Mouse (Mus musculus) c-Kit-positive CD71-negative TER-119-negative erythroid progenitor cells, embryonic 14.5 days (primary cell): ENCODE data around the gene Hacd3.
"Not testable (repeated sequence)": the region's sequence is repeated elsewhere in the genome, so short reads cannot be mapped to it uniquely, and the experiment has no call there.

Source experiments
- DNase-seq: peaks from one replicate; pipeline ENCODE4 v3.0.0-alpha.2; 2013; ENCODE audit warnings: low read depth

Gene Hacd3

DNA sequence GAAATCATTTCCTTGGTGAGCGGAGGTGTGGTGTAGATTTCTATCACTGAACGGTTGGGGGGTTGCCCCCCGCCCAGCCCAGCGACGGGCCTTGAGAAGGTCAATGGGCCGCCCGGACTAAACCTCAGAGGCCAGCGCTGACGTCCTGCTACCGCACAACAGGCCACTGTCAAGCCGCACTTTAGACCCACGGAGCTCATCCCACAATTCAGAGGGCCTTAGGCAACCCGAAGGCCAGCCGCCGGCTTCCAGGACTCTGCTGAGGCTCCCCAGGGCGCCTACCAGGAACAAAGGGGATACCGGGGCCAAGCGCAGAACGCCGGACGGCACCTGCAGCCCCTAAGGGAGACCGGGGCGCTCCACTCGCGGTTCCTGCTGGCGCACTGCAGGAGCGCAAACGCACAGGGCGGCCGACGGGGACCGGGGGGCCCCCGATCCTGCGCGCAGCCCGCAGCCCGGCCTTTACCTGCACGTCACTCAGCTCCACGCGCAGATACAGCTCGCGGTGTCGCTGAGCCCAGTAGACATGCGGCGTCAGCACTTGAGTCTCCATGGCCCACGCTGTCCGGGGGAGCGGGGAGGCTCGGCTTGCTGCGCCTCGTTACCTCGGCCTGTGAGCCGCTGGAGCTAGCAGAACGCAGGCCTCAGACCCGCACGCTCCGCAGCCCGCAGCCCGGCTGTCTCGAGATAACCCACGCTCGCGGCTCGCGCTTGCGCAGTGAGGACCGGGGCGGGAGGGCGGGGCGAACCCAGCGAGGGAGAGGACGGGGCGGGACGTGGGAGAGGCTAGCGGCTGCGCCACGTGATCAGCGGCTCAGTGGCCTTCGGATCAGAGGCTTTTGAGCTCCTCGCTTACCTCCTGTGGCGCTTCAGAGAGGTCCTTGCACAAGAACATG lies at the start of gene Hacd3:
Gene Hacd3, minus strand, starts transcription at position 703 of the 896 bp plus-strand sequence.
- peak; percentile 70 for DNase-seq

DNA sequence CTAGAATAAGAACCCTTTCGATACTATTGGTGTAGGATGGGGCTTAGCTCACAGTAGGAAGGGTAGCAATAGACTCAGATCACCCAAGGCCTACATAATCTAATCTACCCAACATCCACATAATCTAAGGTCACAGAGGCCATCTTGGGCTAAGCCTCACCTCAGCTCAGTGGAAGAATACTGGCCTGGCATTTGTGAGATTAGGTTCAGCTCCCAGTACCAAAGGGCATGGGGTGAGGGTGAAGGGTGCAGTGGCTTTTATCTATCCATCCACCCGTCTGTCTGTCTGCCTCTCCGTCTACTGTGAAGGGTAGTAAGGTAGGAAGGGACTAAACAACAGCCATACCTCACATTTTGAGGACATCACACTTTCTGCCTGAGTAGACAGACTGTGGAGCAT lies 49.1 kb upstream of the Hacd3 start:
- no peak for DNase-seq

DNA sequence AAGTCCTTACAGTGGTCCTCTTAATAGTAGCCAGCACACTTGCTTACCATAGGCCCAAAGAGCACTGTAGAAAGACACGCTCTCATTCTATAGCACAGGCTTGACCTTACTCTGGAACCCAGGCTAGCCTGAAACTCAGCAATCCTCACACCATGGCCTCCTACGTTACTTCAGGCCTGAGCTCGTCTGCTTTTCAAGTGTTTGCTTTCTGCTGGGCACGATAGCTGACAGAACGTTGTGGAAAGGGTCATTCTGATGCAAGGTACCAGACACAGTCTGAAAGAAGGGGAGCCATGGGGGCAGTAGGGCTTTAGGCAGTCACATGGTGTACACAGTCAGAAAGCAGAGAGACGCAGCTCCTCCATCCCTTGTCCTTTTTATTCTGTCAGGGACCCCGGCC lies 42.8 kb upstream of the Hacd3 start:
- no peak for DNase-seq

DNA sequence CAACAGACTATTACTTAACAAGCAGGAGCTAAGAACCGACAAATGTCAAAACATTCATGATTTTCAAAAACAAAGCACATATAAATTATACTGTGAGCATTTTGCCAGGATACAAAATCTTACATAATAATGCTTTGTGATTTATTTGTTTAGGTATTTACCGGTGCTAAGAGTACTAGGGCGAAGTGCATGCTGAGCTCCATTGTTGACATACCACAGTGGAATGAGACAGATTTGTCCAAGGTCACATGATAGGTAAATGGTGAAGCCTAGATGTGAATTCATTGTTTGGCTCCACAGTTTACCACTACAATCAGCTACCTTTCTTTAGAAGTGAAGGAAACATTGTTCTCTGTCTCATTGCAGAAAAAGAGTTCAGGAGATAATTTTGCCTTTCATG lies 29.5 kb upstream of the Hacd3 start:
- no peak for DNase-seq

DNA sequence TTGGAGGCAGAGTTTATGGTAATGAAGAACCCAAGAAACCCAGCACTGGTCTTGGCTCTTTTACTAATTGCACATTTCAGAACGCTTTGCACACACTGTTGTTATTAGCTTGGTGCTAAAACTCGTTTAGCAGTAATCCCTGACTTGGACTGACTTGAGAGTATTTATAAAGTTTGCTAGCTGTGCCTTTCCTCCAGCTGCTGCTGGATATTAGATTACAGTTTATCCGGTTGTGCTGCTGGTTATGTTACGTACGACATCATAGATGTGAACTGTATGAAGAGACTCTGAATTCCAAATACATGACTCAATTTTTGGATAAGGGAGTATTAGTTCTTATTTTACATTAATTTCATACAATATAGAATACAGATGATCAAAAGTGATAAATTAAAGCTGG lies 27.9 kb upstream of the Hacd3 start:
- no peak for DNase-seq

DNA sequence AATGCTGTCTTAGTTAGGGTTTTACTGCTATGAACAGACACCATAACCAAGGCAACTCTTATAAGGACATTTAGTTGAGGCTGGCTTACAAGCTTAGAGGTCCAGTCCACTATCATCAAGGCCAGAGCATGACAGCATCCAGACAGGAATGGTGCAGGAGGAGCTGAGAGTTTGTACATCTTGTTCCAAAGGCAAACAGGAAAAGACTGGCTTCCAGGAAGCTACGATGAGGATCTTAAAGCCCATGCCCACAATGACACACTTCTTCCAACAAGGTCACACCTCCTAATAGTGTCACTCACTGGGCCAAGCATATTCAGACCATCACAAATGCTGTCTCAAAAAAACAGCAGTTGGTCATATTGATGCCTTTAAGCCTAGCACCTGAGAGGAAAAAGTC lies 25.5 kb upstream of the Hacd3 start:
- no peak for DNase-seq

DNA sequence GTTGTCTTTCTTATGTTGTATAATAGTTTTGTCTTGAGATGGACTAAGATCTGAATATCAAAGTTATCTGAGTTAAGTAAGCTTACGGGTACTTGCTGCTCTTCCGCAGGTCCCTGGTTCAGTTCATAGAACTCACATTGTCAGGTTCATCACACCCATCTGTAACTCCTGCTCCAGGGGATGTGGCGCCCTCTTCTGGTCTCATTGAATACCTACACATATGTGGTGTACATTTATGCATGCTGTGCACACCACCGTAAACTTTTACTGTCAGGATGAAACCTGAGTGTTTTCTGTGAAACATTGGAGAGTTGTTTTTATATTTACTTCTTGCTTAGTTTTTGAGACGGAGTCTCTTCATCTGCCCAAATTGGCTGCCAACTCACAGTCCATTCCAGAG lies 19.9 kb upstream of the Hacd3 start:
- DNase-seq: no peak

DNA sequence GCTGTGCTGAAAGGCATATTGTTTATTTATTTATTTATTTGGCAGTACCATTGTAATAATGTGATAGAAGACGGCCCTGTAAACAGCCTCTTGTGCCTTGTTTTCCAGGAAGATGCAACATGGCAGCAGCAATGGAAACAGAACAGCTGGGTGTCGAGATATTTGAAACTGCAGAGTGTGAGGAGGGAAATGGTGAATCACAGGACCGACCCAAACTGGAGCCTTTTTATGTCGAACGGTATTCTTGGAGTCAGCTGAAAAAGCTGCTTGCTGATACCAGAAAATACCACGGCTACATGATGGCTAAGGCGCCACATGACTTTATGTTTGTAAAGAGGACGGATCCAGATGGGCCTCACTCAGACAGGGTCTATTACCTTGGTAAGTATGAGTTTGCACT lies 15.4 kb upstream of the Hacd3 start:
- no peak for DNase-seq

DNA sequence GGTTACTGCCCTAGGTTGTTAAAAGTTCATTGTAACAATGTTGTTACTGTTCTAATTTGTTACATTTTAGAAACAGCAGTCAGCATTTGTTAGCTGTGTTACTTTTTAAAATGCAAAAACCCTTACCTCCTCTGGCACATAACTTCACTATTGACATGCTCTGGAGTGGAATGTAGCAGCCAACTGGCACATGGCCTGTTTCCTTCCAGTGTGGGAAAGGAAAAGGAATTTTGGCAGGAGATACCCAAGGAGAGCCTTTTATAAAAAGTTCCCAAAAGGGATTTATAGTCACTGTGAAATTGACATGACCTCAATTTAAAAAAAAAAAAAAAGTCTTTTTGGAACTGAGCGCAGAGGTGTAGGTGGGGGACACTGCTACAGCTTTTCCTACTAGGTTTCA lies 15.0 kb upstream of the Hacd3 start:
- DNase-seq: no peak

DNA sequence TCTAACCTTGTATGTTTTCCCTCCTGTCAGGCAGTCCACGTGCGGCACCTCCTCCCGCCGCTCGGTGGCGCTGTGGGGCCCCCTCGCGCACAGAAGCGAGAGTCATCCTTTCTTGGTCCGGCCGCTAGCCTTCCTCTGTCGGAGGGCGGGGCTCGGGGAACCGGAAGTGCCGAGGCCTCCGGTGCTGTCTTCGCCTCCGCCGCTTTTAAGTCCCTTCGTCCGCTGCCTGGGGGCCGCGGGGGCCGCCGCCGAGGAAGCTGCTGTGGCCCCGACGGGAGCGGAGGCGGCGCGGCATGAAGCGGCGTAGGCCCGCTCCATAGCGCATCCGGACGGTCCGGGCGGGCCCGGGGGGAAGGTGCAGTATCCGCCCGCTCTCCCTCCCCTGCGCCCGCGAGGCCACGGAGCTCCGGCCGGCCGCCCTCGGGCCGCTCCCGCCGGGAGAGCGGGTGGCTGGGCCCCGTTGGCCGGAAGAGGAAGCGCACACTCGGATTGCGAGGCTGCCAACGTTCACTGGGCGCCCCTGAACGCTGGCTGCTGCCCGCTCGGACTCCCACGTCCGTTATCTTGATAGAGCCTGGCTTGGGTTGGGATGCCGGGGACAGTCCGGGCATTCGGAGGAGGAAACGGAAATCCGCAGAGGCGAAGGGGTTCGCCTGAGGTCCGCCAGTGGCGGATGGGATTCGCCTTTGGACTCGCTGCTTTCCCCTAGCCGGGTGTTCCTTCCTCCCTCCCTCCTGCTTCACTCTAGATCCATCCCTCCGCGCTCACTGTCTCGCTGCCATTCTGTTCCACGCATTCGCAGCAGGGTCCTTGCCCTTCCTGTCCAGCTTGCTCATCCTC lies 11.0 kb upstream of the Hacd3 start, which contains the start of gene Dpp8:
Gene Dpp8, plus strand, starts transcription at position 146 of the 840 bp plus-strand sequence.
- DNase-seq: peak; percentile 94

DNA sequence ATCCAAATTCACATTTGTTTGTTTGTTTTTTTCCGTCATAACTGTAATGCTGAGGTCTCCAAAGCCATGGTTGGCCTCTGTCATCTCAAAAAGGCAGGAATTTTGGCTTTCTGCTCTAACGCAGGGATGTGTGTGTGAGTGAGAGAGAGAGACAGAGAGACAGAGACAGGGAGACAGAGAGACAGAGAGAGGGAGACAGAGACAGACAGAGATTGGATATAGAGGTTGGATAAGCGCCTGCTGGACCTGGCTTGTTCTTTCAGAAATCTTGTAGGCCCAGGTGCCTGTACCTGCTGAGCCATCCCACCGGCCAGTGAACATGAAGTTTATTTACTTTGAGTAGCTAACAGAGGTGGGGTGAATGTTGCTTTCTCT lies 10.4 kb upstream of the Hacd3 start:
- no peak for DNase-seq

DNA sequence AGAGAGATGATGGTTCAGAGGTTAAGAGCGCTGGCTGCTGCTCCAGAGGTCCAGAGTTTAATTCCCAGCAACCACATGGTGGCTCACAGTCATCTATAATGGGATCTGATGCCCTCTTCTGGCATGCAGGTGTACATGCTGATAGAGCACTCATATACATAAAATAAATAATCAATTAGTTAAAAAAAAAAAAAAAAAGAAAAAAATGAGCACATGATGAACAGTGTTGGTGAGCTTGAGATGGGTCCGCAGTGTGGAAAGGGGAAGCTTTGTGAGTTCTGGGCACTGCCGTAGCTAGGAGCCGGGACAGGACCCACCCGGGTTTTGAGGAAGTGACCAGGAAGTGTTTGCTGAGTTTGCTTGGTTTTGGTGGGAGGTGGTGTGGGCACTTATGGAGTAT lies 9.9 kb upstream of the Hacd3 start:
- not testable (repeated sequence) for DNase-seq

DNA sequence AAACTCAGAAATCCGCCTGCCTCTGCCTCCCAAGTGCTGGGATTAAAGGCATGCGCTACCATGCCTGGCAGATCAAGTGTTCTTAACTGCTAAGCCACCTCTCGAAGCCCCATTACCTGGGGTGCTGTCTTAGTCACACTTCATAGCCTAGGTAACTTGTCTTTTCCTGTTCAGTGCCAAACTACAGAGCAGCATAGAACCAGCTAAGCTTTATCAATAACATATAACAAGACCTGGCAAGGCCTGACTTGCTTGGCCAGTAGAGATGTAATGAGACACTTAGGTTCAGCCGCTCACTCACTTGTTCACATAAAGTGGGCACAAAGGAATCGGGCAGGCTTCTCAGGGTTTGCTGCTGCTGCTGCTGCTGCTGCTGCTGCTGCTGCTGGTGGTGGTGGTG lies 6.8 kb upstream of the Hacd3 start:
- no peak for DNase-seq

DNA sequence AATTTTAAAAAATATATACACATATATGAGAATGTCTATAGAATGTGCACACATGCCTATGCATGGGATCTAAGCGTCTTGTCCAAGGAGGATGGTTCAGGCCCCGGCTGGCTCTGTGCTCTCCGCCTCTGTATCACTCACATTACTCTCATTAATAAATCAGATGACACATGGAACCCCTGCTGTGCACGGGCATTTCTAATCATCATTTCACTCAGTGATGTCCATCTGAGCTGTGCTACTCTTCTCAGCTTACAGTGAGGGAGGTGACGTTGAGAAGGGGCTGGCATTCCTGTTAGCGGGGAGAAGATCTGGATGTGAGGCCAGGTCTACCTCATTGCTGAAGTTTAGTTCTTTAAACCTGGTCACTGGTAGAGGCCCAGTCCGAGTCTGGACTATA lies 5.7 kb upstream of the Hacd3 start:
- no peak for DNase-seq

DNA sequence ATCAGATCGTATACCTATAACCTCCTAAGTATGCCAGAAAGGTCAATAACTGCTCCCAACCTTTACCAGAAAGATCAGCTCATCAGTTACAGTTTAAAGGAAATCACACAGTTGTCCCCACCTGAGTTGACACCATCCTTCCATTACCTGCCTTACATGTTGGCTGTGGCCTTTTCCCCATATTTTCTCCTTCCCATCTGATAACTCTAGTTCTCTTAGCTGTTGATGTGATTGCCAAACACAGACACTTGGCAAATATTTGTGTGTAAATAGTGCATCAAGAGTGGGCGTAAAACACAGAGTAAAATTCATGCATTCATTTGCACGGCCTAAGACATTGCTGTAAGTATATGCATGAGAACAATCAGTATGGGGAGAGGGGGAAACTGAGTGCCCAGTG lies 2.0 kb upstream of the Hacd3 start:
- no peak for DNase-seq

DNA sequence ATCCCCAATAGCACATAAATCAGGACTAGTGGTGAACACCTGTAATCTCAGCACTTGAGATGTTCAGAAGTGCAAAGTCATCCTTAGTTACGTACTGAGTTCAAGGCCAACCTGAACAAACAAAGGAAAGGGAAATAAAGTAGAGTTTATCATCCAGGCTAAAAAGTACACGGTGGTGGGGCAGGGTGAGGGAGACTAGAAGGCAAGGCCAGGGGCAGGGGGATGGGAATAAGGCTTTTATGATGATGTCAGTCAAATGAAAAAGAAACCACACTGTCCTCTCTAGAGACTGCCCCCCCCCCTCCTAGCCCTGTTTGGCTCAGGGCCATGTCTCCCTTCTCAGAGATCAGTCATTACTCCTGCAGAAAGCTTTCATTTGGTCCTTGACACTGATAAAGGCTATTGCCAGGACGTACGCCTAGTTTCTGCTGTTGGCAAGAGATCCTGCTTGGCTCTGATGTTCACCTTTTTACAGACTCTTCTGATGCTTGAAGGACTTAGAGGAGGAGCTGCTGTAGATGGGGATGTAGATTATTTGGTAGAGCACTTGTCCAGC lies 1.2 kb upstream of the Hacd3 start:
- DNase-seq: no peak

DNA sequence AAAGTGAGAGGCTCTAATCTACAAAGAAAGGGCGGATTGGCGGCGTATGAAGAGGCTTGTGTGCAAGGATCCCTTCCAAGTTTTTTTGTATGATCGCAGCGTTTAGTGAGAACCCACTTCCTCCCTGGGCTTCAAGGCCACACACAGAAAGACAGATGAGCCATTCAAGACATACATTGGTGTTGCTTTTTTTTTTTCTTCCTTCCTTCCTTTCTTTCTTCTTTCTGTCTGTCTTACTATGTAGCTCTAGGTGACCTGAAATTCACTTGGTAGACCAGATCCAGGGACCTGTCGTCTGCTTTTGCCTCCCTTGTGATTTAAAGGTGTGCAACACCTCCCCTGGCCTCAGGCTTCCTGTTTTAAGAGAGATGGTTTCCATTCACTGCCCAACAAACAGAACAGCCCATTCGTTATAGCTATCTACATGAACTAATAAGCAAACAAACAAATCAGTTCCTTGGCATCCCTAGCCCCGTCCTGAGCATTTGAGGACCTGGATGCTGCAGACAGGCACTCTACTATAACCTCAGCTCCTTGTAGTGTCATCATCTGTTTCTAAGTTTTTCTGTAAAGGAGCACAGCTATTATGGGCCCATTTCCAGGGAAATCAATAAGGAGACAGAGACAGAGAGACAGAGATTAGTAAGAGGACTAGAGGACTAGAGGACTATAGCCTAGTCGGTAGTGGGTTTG lies 540 bp upstream of the Hacd3 start:
- no peak for DNase-seq

DNA sequence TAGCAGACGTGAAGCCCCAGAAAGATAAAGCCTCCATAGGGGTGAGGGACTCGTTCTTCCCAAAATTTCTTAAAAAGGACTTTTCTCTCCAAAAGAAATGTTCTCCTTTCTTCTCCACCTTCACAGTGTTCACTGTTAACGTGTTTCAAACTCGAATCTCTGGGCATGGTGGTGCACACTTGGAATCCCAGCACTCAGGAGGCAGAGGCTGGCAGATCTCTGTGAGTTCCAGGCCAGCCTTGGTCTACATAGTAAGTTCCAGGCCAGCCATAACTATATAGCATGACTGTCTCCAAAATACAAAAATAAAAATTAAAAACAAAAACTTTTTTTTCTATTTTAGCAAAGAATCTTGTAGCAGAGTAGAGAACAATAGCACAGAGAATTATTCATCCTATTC lies 1.4 kb downstream of the Hacd3 start:
- DNase-seq: no peak

DNA sequence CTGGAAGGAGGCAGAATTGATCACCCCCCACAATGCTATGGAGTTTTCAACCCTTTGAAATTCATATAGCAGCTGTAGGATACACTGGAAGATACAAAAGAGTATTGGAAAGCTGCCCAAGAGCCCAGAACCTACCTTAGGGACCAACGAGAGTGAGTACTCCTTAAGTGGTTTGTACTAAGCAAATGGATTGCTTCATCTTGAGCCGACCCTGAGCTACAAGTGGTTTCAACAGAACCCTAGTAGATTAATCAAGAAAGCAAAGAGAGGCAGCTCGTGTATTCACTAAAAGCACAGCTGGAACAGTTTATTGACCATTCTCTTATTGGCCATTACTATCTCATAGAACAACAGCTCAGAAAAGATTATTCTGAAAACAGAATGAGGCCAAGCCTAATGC lies 2.3 kb downstream of the Hacd3 start:
- DNase-seq: no peak

DNA sequence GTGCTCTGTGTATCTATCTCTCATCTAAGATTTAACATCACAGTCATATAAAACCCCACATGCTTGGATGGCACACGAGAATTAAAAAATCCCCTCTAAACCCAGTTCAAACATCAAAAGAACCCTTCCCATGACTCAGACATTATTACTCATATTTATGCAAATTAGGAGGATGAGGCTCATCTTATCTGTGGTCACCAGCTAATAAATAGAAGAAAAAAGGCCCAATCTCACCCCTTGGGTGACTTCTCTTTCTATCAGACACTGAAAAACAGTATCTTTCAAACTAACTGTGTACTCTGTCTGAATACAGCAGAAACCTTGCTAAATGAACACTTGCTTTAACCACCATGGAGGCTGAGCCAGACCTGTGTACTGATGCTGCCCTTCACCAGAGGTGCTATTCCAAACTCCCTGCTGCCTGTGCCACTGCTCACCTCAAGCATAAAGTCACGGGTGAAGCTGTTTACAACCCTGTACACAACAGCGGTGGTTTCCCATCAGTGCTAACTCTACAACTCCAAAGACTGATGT lies 2.8 kb downstream of the Hacd3 start:
- DNase-seq: no peak

DNA sequence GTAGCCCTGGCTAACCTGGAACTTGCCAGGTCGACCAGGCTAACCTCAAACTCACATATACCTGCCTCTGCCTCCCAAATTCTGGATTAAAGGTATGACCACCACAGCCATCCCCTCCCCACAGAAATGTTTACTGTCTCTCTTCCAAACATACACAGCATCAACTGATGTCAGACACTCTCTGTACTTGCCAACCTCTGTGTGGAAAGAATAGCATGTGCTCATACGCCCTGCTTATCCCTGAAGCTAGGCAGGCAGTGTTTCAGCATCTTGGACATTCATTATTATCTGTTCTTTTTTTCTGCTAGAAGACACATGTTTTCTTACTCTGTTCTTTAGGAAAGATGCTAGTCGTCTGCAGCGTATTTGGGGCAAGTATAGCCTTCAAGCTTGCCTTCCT lies 3.6 kb downstream of the Hacd3 start:
- no peak for DNase-seq
